Mouse (Mus musculus): Measurements from ENCODE around the gene Sds.

GRCm38 (mm10) chr5:120426572-120426971 is 49.8 kb upstream of the Sds start:
- TF ChIP-seq CTCF (IDR thresholded peaks at IDR 0.05; ENCODE audit: extremely low read depth, insufficient read depth, low read length) (no peak), POLR2A (IDR thresholded peaks at IDR 0.05; ENCODE audit: extremely low read depth, insufficient read depth, low read length) (no peak)
